Mouse (Mus musculus): ENCODE measurements at regions not wholly inside any gene's neighbourhood (a gene's known extent, or its start where the extent isn't known, plus 50 kb on each side); places are given as distances from the start of the nearest gene placed in this dataset.
"Not testable (repeated sequence)": the region's sequence is repeated elsewhere in the genome, so short reads cannot be mapped to it uniquely, and the experiment has no call there.

- DNase-seq = no peak
Measured at GRCm38 (mm10) chr11:63211501-63211900, 82.7 kb downstream of the Pmp22 start.

DNA sequence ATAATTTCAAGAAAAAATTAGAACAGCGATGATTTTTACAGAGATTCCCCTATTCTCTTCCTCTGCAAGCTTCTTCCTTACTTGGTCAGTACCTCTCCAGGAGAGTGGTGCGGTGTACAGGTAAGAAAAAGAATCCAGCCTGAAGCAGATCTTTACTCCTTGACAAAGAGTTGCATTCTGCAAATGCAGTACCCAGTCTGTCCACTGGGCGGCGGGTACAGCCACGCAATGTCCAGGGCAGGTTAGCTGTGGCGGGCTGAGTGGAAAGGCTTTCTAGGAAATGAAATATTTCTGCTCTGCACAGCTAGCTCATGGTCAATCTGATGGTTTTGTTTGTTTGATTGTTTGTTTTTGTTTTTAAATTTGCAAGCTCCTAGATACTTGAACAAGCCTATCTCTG is 84.3 kb downstream of the Pmp22 start:
- peak; percentile 77 for DNase-seq

DNA sequence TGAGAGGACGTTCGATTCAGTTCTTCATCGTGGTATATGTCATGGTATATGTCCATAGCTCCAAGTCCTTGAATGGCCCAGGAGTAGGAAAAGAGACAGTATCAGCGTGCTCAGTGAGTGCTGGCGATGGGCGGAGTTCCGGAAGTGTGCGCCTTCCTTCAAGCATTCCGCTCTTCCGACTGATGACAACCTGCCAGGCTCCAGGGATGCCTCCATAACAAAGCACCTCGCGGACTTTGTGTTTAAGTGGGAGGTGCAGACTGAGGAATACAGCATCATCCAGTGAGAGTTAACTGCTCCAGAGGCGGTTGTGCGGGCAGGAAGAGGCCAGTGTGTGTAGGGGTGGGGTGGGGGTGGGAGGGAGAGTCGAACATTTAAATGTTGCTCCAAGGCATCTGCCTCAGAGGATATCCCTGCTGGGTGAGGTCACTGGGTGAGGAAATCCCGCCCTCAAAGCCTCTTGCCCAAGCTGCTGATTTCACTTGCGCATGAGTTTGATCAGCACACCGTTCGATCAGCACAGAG is 85.2 kb downstream of the Pmp22 start:
- DNase-seq = no peak

DNA sequence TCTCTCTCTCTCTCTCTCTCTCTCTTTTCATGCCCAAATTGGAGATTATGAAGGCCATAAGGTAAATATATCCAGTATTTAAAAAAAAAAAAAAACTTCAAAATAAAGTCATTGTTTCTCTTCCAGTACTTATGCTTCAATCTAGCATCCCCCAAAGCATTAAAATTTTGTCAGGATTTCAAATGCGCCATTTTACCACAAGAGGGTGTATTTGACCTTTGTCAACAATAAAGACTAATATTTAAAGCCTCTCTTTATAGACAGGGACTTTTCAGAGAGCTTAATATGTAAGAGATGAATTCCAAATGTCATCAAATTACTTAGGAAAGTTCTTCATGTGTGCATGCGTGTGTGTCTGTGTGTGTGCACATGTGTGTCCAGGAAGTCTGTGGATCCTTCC is 87.2 kb downstream of the Pmp22 start:
- DNase-seq = no peak

GRCm38 (mm10) chr11:63217049-63217448 is 88.3 kb downstream of the Pmp22 start:
- no peak for DNase-seq

DNA sequence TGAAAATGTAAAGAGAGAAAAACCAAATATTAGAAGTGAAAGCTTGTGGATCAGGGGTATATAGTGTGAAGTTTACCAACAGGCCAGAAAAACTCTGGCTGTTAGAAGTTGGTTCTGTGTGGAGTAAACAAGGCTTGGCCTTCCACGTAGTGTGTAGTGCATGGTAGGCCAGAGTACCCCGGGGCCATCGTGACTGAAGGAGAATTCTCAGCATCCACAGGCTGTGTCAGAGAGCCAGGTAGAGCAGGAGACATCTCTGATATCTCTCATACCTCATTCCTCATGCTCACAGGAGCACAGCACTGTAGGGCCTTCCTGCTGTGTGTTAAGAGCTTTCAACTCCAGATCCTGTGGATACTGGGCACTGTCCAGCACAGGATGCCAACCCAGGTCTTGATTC is 97.7 kb downstream of the Pmp22 start:
- DNase-seq = no peak

DNA sequence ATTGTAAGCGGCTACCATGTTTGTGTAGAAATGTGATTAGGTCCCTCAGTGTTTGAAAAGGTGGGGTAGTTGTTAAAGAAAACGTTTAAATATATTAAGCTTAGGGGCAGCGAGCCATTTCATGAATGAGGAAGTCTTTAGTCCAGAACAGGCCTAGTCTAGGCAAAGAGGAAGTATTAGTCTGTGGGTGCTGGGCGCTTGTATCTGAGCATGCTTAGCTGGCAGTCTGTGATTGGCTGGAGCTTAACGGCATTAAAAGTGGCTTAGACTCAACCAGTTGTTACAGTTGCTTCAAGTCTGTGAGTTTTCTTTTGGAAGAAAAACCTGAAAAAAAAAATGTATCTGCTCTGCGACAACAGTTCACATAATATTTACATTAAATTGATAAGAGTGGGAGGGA is 102.0 kb downstream of the Pmp22 start:
- no peak for DNase-seq

DNA sequence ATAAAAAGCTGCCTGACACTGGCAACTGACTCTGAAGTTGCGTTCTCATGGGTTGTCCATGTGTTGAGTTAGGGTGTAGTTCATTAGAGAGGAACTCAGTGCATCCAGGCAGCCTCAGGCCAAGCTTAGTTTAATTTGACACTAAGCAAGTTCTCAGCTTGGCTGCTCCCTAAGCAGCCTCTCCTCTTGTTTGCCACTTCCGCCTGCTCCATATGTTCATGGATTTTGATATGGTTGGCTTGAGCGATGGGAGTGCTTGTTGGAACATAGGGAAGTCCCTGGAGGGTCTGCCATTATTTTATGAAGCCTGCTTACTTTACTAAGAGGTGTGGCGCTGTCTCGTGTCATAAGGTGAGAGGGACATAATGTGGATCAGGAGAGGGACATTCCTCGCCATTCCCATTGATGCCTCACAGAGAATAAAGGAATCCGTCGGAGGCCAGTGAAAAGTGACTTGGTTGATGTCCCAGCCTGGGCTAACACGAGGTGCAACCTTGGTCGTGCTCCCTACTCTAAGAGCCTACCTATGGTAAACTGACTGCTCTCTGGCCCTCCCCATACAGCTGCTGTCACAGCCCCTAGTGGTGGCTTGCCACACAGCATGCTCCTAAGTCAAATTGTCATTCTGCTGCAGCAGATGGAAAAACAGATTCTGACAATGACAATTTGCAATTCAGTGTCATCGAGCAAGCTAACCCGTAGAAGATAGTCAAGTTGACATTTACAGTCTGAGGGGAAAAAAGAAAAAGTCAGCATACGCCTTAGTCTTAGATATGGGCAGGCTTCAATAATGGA is 104.6 kb downstream of the Pmp22 start:
- DNase-seq = no peak

DNA sequence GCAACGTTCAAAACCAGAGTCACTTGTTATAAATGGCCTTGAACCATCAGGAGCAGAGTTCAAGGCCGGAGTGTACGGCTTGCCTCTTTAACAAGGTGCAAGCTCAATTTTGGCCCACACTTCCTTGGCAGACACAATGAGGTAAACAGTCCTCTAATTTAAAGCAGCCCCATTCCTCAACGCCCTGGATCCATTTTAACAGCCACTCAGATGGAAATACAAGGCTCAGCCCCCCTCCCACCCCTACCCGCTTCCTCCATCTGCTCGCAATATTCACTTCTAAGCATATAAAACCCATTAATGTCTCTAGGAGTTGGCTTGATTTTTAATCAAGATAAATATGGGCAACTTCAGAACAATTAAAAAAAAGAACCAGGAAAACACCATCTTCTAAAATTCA is 105.7 kb downstream of the Pmp22 start:
- DNase-seq = no peak

- no peak for DNase-seq
Measured at GRCm38 (mm10) chr11:63238655-63239054, 109.9 kb downstream of the Pmp22 start.

- no peak for DNase-seq
Measured at GRCm38 (mm10) chr11:63243906-63244416, 115.2 kb downstream of the Pmp22 start.

DNA sequence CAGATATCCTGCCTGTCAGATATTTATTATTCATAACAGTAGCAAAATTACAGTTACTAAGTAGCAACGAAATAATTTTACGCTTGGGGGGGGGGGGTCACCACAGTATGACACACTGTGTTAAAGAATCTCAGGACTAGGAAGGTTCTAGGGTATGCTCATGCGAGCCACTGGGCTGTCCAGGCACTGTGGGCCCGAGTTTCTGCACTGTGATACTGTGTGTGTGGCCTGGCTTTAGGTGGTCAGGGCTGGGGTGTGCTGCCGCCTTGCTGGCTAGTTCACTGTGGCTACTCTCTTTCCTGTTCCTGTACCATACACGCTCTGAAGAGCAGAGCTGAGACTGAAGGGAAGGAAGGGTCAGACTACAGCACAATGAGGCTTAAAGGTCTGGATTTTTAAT is 116.3 kb downstream of the Pmp22 start:
- DNase-seq = no peak

GRCm38 (mm10) chr11:63246052-63246661 is 117.4 kb downstream of the Pmp22 start:
- no peak for DNase-seq

GRCm38 (mm10) chr11:63252012-63252856 is 123.5 kb downstream of the Pmp22 start:
- no peak for DNase-seq

DNA sequence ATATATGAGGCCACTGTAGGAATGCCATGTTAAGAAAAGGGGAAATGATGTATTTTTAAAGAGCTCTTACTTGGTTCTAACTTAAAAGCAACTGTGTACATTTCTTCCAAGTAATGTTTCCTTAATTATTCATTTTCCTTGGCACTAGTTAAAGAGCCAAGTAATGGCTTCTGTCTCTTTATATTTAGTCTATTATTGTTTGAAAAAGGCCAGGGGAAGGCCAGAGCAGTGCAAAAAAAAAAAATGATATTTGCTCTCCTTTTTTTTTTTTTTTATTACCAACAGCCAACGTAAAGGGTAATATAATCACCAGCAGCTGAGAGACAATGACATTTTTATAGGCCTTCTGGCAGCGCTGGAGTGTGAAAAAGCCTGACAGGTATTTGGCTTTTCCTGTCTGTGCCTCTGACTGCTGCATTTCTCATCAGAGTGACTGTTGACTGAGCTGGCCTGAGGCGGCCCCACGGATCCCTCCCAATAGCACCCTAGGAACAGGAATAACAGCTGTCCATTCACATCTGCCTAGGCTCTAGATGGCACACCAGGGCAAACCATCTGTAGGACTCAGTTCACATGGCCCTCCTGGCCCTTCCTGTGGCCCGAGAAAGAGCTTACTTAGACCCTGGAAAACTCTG is 124.3 kb downstream of the Pmp22 start:
- DNase-seq = no peak

DNA sequence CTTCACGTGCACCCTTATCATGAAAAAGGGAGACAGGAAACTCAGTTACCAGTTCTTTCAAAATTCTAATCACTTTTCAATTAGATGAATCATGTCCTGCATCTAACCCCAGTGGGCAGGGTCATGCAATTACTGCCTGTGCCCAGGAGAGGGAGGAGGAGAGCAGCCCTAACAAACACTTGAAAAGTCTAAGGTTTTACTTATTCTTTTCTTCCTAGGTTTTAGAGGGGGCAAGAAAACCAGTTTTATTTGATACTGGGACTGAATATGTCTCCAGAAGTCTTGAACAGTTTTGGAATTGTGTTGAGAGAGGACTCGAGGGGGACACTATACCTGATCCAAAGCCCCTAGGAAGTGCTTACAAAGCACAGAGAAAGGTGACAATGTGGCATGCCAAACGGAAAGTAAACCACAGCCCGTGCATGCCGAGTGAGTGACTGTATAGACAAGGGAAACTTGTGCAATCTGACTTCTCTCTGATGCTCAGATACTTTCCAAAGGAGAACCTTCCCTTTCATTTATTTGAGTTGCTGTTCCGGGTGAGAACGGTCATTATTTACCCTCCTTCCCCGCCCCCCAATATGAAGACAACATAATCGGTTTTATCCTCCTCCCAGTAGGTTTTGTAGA is 135.8 kb downstream of the Pmp22 start:
- no peak for DNase-seq

- not testable (repeated sequence) for DNase-seq
Measured at GRCm38 (mm10) chr11:63266290-63266689, 137.5 kb downstream of the Pmp22 start.

GRCm38 (mm10) chr11:63276641-63277040 is 147.9 kb downstream of the Pmp22 start:
- DNase-seq = no peak

DNA sequence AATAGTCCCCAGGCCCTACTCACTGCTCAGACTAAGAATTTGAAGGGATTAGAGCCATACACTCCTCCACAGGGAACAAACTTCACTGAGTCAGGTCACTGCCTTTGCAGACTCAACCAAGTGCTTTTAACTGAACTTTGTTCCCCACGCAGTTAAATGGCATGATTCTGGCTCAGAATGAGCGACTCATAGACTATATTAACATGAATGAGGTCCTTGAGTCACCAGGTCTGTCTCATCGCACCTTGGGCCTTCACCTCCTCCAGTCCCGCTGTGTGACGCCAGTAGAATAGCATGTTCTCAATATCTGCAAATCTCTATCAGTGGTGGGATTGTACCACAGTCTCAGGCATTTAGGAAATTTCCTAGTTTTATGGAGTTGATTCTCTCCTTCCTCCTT is 153.1 kb downstream of the Pmp22 start:
- no peak for DNase-seq

- DNase-seq = no peak
Measured at GRCm38 (mm10) chr11:63282541-63282940, 153.8 kb downstream of the Pmp22 start.

DNA sequence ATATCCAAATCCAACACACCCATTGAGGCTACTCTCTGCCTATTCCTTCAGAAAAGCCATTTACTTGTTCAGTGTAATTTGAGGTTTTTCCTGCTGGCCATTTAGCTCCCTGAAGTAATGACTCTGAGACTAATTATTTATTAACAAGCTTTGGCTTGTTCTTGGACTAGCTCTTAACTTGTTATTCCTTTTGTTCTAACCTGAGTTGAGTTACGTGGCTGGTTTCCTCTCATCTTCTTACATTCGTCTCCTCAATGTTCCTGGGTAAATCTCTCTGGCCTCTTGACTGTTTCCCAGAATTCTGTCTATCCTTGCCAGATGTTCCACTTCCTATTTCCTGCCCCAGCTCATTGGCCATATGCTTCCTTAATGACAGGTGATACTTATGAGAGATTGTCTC is 157.2 kb downstream of the Pmp22 start:
- no peak for DNase-seq

- DNase-seq = no peak
Measured at GRCm38 (mm10) chr11:63287766-63288165, 159.0 kb downstream of the Pmp22 start.

Measured in right cerebral cortex, postnatal 25 days (tissue).